Mouse (Mus musculus): ENCODE measurements around the gene Nr5a1. TPM values are rescaled to one million over a fixed set of nuclear protein-coding genes. Genes with fewer than 3 reads are reported as not detected.

Nr5a1 gene
- polyA plus RNA-seq (2012) = not detected in 2 replicates

GRCm38 (mm10) chr2:38714324-38714723 is at the start of gene Nr5a1:
Gene Nr5a1, minus strand, starts transcription at chr2:38714542.
- no peak within 1 kb of the TSS for H3K4me3 ChIP-seq (replicated peaks)
- TF ChIP-seq GATA1 (IDR thresholded peaks at IDR 0.05; ENCODE audit: low read length) = no peak
- H3K9me3 ChIP-seq (ENCODE audit: control insufficient read depth, low read length) = no peaks in the 10 kb centered on the region; the same call in 1 of the 2 replicates
- H3K4me1 ChIP-seq (ENCODE audit: control insufficient read depth) = peaks cover 13% of the 10 kb centered on the region
- no peaks in the 10 kb centered on the region for H3K36me3 ChIP-seq (ENCODE audit: control insufficient read depth)
- peaks cover 50% of the 10 kb centered on the region for H3K27me3 ChIP-seq (ENCODE audit: control insufficient read depth)

GRCm38 (mm10) chr2:38739847-38740246 is 25.5 kb upstream of the Nr5a1 start:
- no peak for TF ChIP-seq TAL1 (IDR thresholded peaks at IDR 0.05; ENCODE audit: low read length)
- TF ChIP-seq GATA1 (IDR thresholded peaks at IDR 0.05; ENCODE audit: low read length) = no peak

GRCm38 (mm10) chr2:38739410-38739809 is 25.1 kb upstream of the Nr5a1 start:
- Histone ChIP-seq H3K4me3 (replicated peaks) (no peak overlapping the region), H3K9me3 (ENCODE audit: control insufficient read depth, low read length) (no peaks in the 10 kb centered on the region), H3K36me3 (ENCODE audit: control insufficient read depth) (no peaks in the 10 kb centered on the region), H3K4me1 (ENCODE audit: control insufficient read depth) (no peaks in the 10 kb centered on the region), H3K27me3 (ENCODE audit: control insufficient read depth) (no peaks in the 10 kb centered on the region)
- TF ChIP-seq GATA1 (IDR thresholded peaks at IDR 0.05; ENCODE audit: low read length) (no peak), TAL1 (IDR thresholded peaks at IDR 0.05; ENCODE audit: low read length) (no peak)

More at GRCm38 (mm10) chr2:38739847-38740246, 25.5 kb upstream of the Nr5a1 start:
- Histone ChIP-seq H3K9me3 (ENCODE audit: control insufficient read depth, low read length) (no peaks in the 10 kb centered on the region), H3K4me1 (ENCODE audit: control insufficient read depth) (no peaks in the 10 kb centered on the region), H3K36me3 (ENCODE audit: control insufficient read depth) (no peaks in the 10 kb centered on the region), H3K27me3 (ENCODE audit: control insufficient read depth) (no peaks in the 10 kb centered on the region), H3K4me3 (replicated peaks) (no peak overlapping the region)

GRCm38 (mm10) chr2:38738601-38739301 is 24.4 kb upstream of the Nr5a1 start:
- H3K4me1 ChIP-seq (ENCODE audit: control insufficient read depth) = no peaks in the 10 kb centered on the region
- no peaks in the 10 kb centered on the region for H3K36me3 ChIP-seq (ENCODE audit: control insufficient read depth)

GRCm38 (mm10) chr2:38735740-38736139 is 21.4 kb upstream of the Nr5a1 start:
- Histone ChIP-seq H3K9me3 (ENCODE audit: control insufficient read depth, low read length) (no peaks in the 10 kb centered on the region), H3K36me3 (ENCODE audit: control insufficient read depth) (no peaks in the 10 kb centered on the region), H3K4me3 (replicated peaks) (no peak overlapping the region), H3K27me3 (ENCODE audit: control insufficient read depth) (no peaks in the 10 kb centered on the region), H3K4me1 (ENCODE audit: control insufficient read depth) (no peaks in the 10 kb centered on the region)
- no peak for TF ChIP-seq GATA1 (IDR thresholded peaks at IDR 0.05; ENCODE audit: low read length)
- no peak for TF ChIP-seq TAL1 (IDR thresholded peaks at IDR 0.05; ENCODE audit: low read length)

More at GRCm38 (mm10) chr2:38738601-38739301, 24.4 kb upstream of the Nr5a1 start:
- TF ChIP-seq TAL1 (IDR thresholded peaks at IDR 0.05; ENCODE audit: low read length) = no peak
- TF ChIP-seq GATA1 (IDR thresholded peaks at IDR 0.05; ENCODE audit: low read length) = no peak
- Histone ChIP-seq H3K4me3 (replicated peaks) (no peak overlapping the region), H3K27me3 (ENCODE audit: control insufficient read depth) (no peaks in the 10 kb centered on the region), H3K9me3 (ENCODE audit: control insufficient read depth, low read length) (no peaks in the 10 kb centered on the region)

GRCm38 (mm10) chr2:38734721-38735120 is 20.4 kb upstream of the Nr5a1 start:
- no peaks in the 10 kb centered on the region for H3K4me1 ChIP-seq (ENCODE audit: control insufficient read depth)
- TF ChIP-seq GATA1 (IDR thresholded peaks at IDR 0.05; ENCODE audit: low read length) = no peak
- no peak for TF ChIP-seq TAL1 (IDR thresholded peaks at IDR 0.05; ENCODE audit: low read length)
- H3K27me3 ChIP-seq (ENCODE audit: control insufficient read depth) = no peaks in the 10 kb centered on the region
- no peak overlapping the region for H3K4me3 ChIP-seq (replicated peaks)
- no peaks in the 10 kb centered on the region for H3K36me3 ChIP-seq (ENCODE audit: control insufficient read depth)
- no peaks in the 10 kb centered on the region for H3K9me3 ChIP-seq (ENCODE audit: control insufficient read depth, low read length)

- H3K27me3 ChIP-seq (ENCODE audit: control insufficient read depth) = no peaks in the 10 kb centered on the region
- no peak for TF ChIP-seq TAL1 (IDR thresholded peaks at IDR 0.05; ENCODE audit: low read length)
- TF ChIP-seq GATA1 (IDR thresholded peaks at IDR 0.05; ENCODE audit: low read length) = no peak
- H3K9me3 ChIP-seq (ENCODE audit: control insufficient read depth, low read length) = no peaks in the 10 kb centered on the region
- no peaks in the 10 kb centered on the region for H3K4me1 ChIP-seq (ENCODE audit: control insufficient read depth)
- H3K36me3 ChIP-seq (ENCODE audit: control insufficient read depth) = no peaks in the 10 kb centered on the region; the same call in 1 of the 2 replicates
- H3K4me3 ChIP-seq (replicated peaks) = no peak overlapping the region
These were observed 16.0 kb upstream of the Nr5a1 start for GRCm38 (mm10) chr2:38730331-38730827.

- H3K4me1 ChIP-seq (ENCODE audit: control insufficient read depth) = no peaks in the 10 kb centered on the region
- H3K4me3 ChIP-seq (replicated peaks) = no peak overlapping the region
- no peaks in the 10 kb centered on the region; the same call in 1 of the 2 replicates for H3K36me3 ChIP-seq (ENCODE audit: control insufficient read depth)
- TF ChIP-seq GATA1 (IDR thresholded peaks at IDR 0.05; ENCODE audit: low read length) = no peak
- no peak for TF ChIP-seq TAL1 (IDR thresholded peaks at IDR 0.05; ENCODE audit: low read length)
- no peaks in the 10 kb centered on the region for H3K9me3 ChIP-seq (ENCODE audit: control insufficient read depth, low read length)
- H3K27me3 ChIP-seq (ENCODE audit: control insufficient read depth) = no peaks in the 10 kb centered on the region
These were observed 11.1 kb upstream of the Nr5a1 start for GRCm38 (mm10) chr2:38725427-38725826.

GRCm38 (mm10) chr2:38723378-38723777 is 9.0 kb upstream of the Nr5a1 start:
- Histone ChIP-seq H3K4me1 (ENCODE audit: control insufficient read depth) (peaks cover 10% of the 10 kb centered on the region), H3K4me3 (replicated peaks) (no peak overlapping the region), H3K36me3 (ENCODE audit: control insufficient read depth) (no peaks in the 10 kb centered on the region; the same call in 1 of the 2 replicates), H3K9me3 (ENCODE audit: control insufficient read depth, low read length) (no peaks in the 10 kb centered on the region), H3K27me3 (ENCODE audit: control insufficient read depth) (no peaks in the 10 kb centered on the region)
- TF ChIP-seq TAL1 (IDR thresholded peaks at IDR 0.05; ENCODE audit: low read length) = no peak
- TF ChIP-seq GATA1 (IDR thresholded peaks at IDR 0.05; ENCODE audit: low read length) = no peak

Data from erythroblast, embryonic 14.5 days (primary cell).